Mouse (Mus musculus) cerebellum, adult 11-12 months (tissue): ENCODE data around the gene Mef2d.
A peak's percentile ranks its signal among the peaks of the same experiment; 100 is the strongest.

Experiments
- DNase-seq: peaks from one replicate; pipeline ENCODE4 v3.0.0; 2022

Mef2d gene

GRCm38 (mm10) chr3:88191820-88192616, 49.8 kb downstream of the Mef2d start:
- DNase-seq, result no peak

- DNase-seq, result no peak
Measured at GRCm38 (mm10) chr3:88197741-88198504, 55.8 kb downstream of the Mef2d start.

DNA sequence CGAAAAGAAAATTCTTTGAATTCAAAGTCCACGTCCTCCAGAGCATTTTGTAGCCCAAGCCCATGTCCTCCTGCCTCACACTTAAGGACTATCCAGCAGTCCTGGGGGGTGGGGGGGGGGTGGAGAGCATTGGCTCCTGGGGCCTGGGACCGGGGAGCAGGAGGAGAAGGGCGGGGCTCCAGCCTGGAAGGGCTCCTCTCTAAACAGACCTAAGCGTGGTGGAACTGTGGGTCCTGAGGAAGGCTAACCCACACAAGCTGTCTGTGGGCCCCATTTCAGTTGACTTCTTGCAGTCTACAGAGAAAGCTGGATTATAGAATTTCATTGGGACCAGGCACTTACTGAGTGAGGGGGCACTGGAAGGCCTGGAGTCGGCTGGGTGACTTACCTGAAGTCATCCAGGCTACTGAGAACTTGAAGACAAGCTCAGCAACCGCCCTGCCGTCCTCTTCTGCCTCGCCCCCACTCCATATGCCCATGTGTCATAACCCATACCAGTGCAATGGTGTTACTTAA, 56.4 kb downstream of the Mef2d start:
- no peak for DNase-seq

DNA sequence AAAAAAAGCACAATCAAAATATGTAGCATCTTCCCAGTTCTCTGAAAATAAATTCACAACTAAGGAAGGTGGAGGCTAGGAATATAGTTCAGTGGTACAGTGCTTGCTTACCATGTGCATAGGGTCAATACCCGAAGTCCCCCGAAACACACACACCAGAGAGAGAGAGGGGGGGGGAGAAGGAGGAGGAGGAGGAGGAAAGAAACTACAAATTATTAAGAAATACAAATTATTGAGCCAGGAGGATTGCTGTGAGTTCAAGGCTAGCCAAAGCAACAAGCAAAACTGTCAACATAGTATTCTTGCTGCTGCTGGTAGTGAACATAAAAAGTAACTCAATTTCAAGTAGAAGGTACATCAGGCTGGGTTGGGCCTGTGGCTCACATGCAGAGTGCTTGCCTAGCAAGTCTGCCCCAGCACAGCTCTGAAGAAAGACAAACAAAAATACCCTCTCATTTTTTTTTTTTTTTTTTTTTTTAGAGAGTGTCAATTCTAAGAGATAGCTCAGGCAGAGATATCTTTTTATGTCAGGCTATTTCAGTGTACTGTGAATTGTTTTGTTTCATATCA, 57.5 kb downstream of the Mef2d start:
- DNase-seq, result no peak

DNA sequence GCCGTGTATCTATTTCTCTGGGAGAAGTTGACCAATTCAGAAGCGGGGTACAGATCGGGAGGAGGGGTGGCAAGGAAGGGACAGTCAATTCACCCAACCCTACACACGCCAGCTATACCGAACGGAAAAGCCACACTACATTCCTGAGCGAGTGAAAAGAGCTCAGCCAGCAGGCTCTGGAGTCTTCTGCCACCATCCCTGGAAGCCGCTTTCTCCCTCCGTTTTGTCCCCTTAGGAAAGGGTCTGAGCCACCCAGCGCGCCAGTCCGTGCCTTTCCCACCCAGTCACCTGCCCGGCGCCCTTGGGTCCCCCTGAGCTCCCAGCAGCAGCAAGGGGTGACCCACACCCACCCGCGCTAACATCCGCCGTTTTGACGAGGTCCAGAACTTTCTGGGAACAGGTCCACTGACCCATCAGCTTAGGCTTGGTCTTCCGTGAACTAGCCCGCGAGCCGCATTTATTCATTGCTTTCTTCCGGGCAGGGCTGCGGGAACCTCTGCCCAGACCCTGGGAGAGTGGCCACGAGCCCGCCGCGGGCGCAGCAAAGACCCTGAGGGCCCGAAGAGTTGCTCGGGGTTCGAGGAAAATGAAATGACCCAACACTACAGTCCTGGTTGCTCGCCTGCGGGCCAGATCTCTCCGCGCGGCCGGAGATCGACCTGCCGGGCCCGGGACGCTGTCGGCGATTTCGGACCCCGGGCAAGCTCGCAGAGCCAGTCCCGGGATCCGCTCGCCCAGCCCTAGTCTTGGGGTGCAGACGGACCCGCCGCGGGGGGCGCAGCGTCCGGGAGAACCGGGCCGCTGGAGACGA, 58.2 kb downstream of the Mef2d start:
- no peak for DNase-seq

DNA sequence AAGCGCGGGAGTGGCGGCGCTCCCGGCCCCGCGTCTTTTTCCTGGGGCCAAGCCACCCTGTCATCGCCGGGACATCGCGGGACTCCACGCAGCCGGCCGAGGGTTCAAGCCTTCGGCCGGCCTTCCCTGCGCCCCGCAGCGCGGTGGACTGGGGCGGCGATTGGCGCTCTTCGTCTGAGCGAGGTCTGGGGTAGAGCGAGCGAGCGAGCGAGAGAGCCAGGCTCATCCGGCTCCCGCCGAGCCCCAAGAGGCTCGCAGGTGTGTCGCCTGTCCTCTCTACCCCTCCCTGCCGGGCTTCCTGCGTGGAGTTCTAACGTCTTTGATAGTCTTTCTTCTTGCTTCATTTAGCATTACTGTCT, 58.8 kb downstream of the Mef2d start:
- no peak for DNase-seq

- no peak for DNase-seq
Measured at GRCm38 (mm10) chr3:88201640-88202039, 59.5 kb downstream of the Mef2d start.

DNA sequence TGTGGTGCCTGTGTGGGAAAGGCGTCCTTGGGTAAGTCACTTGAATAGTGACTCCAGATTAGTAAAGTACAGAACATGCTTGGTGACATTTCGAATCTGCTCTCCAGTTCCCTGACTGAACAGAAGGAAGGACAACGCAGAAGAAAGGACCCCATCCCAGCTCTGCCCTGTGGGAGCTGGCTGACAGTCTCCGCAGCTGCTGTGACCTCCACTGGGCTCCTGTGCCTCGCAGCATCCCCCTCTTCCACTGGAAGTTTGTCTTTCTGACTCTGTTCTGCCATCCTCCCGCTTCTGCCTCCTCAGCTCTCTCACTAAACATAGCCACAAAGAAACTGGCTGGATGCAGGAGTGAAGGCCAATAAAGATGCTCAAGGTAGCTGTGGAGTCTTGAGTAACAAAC, 60.8 kb downstream of the Mef2d start:
- DNase-seq, result no peak

GRCm38 (mm10) chr3:88203456-88203855, 61.3 kb downstream of the Mef2d start:
- DNase-seq, result no peak

GRCm38 (mm10) chr3:88203999-88204700, 62.0 kb downstream of the Mef2d start:
- no peak for DNase-seq

DNA sequence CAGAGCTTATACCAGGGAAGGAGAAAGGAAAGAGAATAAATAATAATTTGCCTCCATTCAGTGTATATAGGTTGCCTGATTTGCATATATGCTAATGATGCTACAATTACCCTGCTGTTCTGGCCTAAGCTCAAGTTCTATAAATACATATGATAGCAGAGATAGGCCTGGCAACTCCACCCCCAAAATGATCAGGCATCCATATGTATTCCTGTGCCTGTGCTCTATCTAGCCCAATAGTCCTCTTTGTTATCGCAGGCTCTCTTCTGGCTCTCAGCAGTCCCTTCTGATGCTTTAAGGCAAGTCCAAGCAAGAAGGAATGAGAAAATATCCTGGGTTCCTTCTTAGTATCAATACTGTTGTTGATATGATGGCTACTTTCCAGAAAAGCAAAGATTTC, 62.6 kb downstream of the Mef2d start:
- no peak for DNase-seq

DNA sequence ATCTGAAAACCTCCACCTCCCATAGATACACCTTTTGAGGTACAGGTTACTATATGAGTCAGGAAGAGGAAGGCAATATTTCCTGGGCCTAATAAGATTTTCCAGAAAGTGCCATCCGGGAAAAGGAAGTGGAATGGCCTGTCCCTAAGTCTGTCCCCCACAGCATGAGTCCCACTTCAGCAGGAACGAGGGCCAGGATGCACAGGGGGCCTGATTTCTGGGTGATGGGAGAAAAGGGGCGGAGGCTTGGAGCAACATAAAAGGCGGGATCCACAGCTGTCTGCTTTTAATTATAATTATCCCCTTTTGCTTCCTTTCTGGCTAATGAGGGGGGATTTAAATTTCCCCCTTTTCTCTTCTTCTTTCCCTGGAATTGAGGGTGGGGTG, 63.0 kb downstream of the Mef2d start:
- DNase-seq, result no peak

DNA sequence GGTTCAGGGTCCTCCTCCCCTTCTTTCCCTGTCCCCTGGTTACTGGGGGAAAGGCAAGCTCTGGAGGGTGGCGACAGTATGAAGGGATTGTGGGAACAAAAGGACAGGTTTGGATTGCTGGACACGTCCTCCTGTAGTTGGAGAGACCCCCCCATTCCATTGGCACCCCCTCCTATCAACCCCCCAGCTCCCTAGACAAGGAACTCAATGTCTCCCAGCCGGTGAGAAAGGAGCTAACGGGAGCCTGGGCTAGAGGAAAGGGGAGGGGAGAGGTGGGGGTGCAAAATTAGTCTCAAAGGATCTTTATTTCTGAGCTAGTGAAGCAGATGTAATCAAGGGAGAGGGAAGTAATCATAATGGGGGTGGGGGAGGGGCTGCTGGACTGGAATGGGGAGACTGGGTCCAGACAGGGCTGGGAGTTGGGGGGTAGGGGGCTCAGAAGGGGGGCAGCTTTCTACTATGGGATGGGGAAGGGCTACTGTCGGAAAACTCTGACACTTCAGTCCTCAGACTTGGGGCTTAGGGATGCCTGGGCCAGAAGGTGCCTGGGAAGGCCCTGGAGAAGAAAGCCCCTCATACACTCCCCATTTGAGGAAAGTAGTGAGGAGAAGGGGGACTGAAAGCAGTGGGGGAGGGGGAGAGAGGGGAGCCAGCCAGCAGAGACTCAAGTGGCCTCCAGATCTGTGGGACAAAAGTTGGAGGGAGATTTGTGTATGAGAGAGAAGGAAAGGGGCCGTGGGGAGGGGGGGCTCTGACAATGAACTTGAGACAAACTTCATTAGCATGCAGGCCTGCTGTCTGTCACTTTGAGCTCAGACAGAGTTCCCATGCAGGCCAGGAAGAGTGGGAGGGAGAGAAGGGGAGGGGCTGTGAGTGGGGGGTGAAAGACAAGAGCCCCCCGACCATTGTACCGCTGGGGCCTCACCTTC, 63.7 kb downstream of the Mef2d start:
- no peak for DNase-seq

- DNase-seq, result no peak
Measured at GRCm38 (mm10) chr3:88206500-88206899, 64.3 kb downstream of the Mef2d start.

DNA sequence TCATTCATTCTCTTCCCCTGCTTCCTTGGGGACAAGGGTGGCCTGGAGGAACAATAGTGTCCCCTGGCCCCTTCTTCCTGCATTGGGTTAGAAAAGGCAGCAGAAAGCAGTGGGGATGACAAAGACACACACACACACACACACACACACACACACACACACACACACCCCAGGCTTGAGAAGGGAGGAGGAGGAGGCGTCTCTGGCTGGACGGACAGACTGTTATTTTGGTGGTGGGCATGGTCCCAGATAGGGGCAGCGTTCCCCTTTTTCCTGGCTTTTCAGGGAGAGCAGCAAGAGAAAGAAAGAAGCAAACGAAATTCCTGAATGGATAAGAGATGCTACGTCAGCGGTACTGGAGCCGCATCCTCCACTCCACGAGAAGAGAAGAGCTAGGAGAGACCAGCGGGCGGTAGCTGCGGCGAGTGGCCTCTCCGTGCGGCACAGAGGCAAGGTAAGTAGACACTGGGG, 64.8 kb downstream of the Mef2d start:
- peak; percentile 80 for DNase-seq

GRCm38 (mm10) chr3:88207451-88208100, 65.4 kb downstream of the Mef2d start:
- peak; percentile 64 for DNase-seq

- DNase-seq, result peak; percentile 41
Measured at GRCm38 (mm10) chr3:88208226-88208720, 66.1 kb downstream of the Mef2d start.

DNA sequence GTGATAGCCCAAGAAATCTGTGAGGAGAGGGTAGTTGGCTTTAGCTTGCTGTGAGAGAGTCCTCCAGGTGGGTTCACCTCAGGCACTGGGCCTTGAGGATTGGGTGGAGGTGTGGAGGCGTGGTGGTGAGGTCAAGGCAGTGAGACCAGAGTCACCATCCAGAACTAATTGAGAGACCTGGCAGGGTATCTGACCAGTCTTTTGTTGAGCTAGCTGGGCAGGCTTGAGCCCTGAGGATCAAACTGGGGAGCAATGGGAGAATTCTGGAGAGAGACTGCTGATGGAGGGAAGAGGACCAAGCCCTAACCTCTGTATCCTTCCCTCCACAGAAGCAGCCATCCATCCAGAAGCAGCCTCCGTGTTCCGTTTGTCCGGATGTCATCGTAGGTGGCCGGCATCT, 67.1 kb downstream of the Mef2d start:
- peak; percentile 47 for DNase-seq

DNA sequence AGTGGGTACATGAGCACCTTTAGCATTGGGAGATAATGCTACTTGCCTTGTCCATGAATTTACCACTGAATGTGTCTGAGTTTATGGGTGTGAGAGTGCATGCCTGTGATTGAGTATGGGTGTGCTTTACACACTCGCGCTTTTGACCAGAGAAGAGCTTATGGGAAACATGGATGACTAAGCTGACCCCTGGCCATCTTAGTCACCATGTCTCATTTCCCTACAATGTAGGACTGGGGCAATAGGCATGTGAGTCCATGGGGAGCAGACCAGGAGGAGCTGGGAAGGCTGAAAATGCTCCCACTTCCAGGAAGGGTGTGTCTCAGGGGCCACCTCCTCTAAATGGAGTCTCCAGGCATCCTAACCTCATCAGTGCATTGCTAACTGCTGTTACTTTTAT, 67.9 kb downstream of the Mef2d start:
- DNase-seq, result no peak

DNA sequence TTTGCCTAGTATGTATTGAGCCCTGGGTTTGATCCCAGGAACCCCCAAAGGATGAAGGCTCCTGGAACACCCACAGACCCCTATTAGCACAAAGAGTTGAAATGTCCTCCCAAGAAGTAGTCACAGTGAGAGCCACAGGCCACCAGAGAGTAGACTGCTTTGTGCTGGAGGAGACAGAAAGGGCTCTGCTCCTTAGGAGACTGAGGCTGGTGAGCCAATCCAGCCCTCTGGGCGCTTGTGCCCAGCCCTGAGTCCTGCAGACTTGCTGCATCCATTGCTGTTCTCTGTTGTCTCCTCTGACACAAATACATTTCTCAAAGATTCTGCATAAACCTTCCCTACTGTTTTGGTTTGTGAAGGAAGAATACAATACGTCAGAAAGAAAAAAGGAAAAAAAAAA, 68.7 kb downstream of the Mef2d start:
- no peak for DNase-seq
